Mouse (Mus musculus): ENCODE measurements around the gene Dab2ip.

The Dab2ip gene

GRCm38 (mm10) chr2:35654795-35655194 is 96.7 kb downstream of the Dab2ip start:
- DNase-seq (ENCODE audit: low read depth), result no peak

DNA sequence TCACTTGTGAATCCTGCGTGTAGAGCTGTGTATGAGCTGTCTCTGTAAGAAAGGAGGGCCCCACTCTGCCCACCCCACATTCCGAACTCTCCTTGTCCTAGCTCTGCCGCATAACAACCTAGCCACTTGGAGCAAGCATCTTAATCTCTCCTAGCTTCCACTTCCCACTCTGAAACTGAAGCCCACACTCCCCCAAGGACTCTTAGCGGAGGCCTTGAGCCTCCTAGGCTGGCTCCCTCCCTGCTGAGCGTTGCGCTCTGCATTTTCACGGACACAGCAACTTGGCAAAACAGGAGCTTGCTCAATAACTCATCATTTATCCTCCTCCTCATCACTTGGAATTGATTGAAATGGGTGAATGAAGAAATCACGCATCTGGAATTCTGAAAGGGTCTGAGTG is 97.9 kb downstream of the Dab2ip start:
- DNase-seq (ENCODE audit: low read depth), result no peak

DNA sequence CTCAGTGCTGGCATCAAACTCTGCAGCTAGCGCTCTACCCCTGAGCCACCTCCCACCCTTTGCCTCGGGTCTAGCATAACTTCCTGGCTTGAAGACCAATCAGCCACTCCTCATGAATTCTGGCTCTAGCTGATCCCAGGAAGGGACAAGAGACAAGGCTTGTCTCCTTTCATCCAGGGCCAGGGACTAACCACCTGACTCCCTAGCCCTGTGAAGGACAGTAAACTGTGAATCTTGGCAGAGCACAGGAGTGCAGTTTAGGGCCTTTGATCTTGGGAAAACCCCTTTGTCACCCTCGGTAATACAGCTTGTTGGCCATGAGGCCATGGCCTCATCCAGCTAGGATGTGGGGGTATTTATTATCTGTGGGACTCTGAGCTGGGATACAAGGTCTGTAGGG is 100.2 kb downstream of the Dab2ip start:
- DNase-seq (ENCODE audit: low read depth), result no peak

- DNase-seq (ENCODE audit: low read depth), result no peak
These were observed 101.6 kb downstream of the Dab2ip start for GRCm38 (mm10) chr2:35659578-35660194.

GRCm38 (mm10) chr2:35660953-35661374 is 102.9 kb downstream of the Dab2ip start:
- no peak for DNase-seq (ENCODE audit: low read depth)

GRCm38 (mm10) chr2:35661454-35662000 is 103.5 kb downstream of the Dab2ip start:
- DNase-seq (ENCODE audit: low read depth), result peak; percentile 56

GRCm38 (mm10) chr2:35662001-35662491 is 104.0 kb downstream of the Dab2ip start:
- DNase-seq (ENCODE audit: low read depth), result no peak

DNA sequence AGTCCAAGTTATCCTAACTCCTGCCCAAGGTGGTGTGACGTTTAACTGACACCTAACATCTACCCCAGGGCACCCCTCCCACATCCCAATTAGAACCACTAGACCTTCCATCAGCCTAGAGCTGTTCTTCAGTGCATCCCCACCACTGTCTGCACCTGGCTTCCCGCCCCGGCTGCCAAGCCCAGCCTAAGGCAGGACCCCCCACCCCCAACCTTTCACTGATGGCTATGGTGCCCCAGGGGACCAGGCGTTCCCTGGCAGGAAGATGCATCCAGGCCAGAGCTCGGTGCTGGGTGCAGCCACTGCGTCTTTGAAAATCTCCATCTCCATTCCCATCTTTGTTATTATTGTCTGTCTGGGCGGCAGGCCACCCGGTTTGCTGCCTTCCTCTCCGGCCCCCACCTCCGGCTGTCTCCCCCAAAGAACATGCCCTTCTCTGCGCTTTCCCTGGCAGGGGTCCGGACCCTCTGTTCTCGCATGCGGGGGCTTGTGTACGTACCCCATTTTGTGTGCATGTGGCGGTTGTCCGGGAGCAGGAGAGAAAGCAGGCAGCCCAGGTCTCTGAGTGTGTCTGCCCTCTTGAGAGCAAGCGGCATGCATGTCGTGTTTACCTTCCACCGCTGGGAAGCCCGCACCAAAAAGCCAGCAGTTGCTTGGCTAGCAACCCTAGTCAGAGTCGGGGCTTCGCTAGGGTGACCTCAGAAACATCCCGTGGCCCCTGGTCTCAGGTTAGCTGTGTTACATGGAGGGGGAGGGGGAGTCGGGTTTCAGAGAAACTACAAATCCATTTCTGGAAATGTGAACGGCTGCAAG is 104.9 kb downstream of the Dab2ip start:
- no peak for DNase-seq (ENCODE audit: low read depth)

DNA sequence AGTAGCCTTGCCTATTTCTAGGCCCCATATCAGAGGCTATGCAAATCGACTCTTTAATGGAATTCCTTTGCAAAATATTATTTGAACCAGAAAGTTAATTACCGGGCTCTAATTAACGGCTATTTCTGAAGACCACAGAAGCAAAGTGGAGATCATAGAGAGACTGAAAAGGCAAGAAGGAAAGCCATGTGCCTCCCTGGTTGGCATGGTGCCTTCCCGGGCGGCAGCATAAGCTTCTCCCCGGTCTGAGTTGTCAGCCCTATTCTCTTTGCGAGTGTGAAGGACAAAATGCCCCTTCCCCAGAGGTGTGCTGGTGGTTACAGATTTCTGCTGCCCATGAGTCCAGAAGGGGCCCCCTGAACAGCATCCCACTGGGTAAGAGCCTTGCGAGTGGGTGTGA is 109.7 kb downstream of the Dab2ip start:
- no peak for DNase-seq (ENCODE audit: low read depth)

DNA sequence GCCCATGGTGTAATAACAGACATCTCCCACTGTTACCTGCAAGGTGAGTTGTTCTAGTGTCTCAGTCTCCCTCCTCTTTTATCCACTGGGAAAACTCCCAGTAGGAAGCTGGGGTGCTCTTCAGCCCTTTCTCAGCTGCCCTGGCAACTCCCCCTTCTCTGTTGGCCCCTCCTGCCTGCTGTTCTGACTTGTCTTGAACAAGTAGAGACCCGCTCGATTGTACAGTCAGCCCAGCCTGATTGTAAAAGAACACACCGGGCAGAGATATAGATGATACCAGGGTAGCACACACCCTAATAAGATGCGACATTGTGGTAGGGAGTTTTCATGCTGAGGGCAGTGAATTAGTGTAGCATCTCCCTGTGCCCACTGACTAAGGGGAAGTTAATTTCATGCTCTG is 111.2 kb downstream of the Dab2ip start:
- DNase-seq (ENCODE audit: low read depth), result no peak

- no peak for DNase-seq (ENCODE audit: low read depth)
These were observed 111.7 kb downstream of the Dab2ip start for GRCm38 (mm10) chr2:35669748-35670147.

DNA sequence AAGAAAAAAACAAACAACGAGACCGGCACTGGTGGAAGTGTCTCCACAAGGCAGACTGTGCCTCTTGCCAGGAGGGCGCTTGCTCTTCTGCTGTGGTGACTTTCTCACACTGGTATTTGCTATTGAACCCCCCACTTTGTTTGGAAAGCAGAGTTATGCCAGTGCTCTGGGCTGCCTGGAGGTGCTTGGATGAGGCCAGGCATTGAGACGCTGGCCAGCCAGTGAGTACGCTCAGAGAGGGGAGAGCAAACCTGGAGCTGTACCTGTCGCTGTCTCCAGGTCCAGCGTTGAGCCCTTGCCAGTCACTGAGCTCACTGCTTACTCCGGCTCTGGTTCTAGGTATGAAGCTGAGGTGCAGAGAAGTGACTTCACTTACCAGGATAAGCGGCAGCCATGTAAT is 112.2 kb downstream of the Dab2ip start:
- no peak for DNase-seq (ENCODE audit: low read depth)

DNA sequence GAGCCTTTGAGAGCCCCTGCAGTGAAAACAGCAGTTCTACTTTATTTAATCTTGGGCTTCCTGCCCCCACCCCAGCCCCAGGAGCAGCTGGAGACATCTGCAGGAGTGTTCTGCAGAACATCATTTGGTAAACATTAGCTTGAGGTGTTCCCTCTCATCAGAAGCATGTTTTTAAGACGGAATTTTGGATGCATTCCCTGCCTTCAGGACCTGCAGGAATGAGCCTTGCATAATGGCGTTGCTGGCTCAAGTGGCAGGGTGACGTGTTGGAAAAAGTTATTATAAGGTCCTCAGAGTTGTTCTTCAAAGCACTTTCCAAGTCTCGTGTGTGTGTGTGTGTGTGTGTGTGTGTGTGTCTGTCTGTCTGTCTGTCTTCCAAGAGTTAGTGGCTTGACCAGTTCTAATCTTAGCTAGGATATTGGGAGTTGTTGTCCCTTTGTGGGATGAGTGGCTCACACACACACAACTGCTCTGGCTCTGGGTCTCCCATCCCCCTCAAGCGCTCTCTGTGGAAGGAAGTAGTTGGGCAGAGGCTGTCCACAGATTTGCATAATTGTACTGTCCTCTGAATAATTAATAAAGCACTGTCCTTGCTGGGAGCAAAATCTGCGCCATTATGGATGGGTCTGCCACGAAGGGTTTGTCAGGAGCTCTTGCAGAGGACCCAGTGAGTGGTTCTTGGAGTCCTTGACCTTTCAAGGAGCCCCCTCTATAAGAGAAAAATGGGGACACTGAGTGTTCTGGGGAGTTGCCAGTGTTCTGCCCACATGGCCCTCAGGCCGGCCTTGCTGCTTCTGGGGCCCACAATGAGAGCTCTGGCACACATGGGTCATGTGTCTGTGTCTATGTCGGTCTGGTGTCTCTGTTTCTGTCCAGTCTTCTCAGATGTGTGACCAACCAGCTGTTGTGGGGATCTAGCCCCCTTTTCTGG is 114.2 kb downstream of the Dab2ip start:
- DNase-seq (ENCODE audit: low read depth), result no peak

DNA sequence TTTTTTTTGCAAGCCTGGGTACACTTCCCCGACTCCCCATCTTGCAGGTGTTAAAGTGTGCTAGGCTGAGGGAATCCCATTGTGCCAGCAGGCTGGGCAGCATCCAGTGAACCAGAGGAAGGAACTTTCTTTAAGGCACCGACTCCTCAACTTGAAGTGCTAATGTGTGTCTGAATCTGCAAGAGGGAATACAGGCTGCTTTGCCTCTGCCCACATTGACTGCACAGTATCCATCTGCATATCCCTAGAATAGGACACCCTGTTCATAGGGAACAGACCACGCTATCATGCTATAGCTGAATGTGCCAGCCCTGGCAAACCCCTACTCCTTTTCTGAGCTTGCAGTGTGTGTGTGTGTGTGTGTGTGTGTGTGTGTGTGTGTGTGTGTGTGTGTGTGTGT is 115.1 kb downstream of the Dab2ip start:
- DNase-seq (ENCODE audit: low read depth), result no peak

DNA sequence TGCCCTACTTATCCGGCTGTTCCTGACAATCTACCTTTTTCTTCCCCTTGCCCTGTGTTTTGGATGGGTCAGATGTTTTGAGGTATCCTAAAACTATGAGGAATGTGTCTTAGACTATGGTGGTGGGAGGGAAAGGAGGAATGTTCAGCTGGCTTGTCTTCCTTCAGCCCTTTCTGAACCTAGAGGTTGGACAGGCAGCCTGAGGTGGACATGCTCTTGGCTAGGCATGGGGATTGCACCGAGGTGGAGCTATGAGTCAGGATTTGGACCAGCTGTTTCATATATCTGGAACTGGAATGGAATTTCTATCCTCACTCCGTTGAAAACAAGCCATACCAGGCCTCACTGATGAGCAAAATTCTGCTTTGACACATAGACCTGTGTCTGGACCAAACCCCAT is 115.9 kb downstream of the Dab2ip start:
- DNase-seq (ENCODE audit: low read depth), result no peak

- DNase-seq (ENCODE audit: low read depth), result no peak
These were observed 116.4 kb downstream of the Dab2ip start for GRCm38 (mm10) chr2:35674431-35674830.

DNA sequence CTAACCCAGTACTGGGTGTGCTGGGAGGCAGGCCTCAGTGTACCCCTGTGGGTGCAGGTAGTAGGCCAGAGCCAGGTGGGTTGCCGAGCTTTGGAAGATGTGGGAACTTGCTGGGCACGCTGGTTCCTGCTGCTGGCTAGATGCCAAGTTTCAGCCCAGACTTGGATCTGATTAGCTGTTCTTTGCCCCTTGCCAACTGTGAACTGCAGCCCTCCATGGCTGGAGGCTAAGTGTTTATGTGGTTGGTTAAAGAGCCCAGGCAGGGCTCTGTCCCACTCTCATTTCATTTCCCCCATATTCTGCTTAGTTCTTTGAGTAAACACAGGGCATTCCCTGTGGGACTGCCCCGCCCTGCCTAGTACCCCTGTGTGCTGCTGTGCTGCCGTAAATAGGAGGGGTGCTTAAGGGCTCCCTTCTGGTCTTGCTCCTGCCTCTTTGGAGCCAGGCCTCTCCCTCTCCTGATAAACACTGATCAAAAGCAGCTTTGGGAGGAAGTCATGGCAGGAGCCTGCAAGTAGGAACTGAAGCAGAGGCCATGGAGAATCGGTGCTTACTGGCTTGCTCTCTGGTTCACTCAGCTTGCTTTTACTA is 118.1 kb downstream of the Dab2ip start:
- no peak for DNase-seq (ENCODE audit: low read depth)

DNA sequence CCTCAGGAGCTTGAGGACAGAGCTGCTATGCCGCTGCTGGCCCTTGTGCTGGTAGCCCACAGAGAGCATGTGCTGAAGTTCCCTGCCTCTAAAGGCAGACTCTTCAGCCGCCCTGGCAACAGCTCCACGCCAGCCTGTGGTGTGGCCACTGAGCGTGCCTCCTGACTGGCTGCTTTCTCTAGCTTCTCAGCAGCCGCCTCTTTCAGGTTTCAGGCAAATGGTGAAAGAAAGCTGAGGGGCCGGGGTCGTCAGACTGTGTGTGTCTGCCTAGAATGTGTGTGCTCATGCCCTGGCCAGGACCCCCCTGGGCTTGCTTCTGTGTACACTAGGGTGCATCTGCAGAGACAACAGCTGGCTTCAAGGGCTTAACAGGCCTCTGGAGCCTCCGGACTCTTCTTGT is 119.8 kb downstream of the Dab2ip start:
- no peak for DNase-seq (ENCODE audit: low read depth)

DNA sequence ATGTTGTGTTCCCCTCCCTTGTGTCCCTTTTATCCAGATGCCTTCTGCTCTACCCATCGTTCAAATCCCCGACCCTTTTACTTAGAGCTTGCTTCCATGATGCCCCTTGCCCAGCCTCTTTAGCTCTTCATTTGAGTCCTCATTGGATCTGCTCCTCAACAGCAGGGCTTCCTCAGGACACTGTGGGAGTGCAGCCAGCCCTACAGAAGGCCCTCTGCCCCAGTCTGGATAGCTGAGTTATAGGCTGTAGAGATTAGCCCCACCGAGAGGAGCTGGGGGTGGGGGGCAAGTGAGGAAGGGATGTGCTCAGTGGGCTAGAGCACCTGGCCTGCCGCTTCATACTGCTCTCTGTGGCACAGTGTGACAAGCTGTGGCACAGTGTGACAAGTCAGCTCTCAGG is 120.4 kb downstream of the Dab2ip start:
- DNase-seq (ENCODE audit: low read depth), result no peak

- DNase-seq (ENCODE audit: low read depth), result peak; percentile 63
These were observed 122.0 kb downstream of the Dab2ip start for GRCm38 (mm10) chr2:35679812-35680672.

GRCm38 (mm10) chr2:35680833-35681232 is 122.8 kb downstream of the Dab2ip start:
- no peak for DNase-seq (ENCODE audit: low read depth)
